Mouse (Mus musculus): ENCODE measurements around the gene Aanat. TPM values are rescaled to one million over a fixed set of nuclear protein-coding genes. Genes with fewer than 3 reads are reported as not detected.
"Not testable (repeated sequence)": the region's sequence is repeated elsewhere in the genome, so short reads cannot be mapped to it uniquely, and the experiment has no call there.

Gene Aanat
- total RNA-seq, 2 experiments from 2014 or later, result 1.0 to 1.6 TPM

- no peak for DNase-seq (ENCODE audit: extremely low spot score in 1 of 2, low spot score in 2 of 2)
- intact Hi-C loops (cut with DNase I), result loop anchor here (10.0 kb wide), 1 partner anchor 126 kb away; the partner anchor contains the start of gene Prpsap1
Observed at GRCm38 (mm10) chr11:116620559-116621253, 34.5 kb downstream of the Aanat start.

GRCm38 (mm10) chr11:116621258-116621704 is 35.0 kb downstream of the Aanat start:
- DNase-seq (ENCODE audit: extremely low spot score in 1 of 2, low spot score in 2 of 2), result peak in 1 of 2 experiments; percentile 66
- intact Hi-C loops (cut with DNase I), result loop anchor here (10.0 kb wide), 1 partner anchor 126 kb away; the partner anchor contains the start of gene Prpsap1

GRCm38 (mm10) chr11:116623281-116624124 is 37.3 kb downstream of the Aanat start:
- DNase-seq (ENCODE audit: extremely low spot score in 1 of 2, low spot score in 2 of 2), result no peak
- intact Hi-C loops (cut with DNase I), result loop anchor here (10.0 kb wide), 1 partner anchor 129 kb away; the partner anchor contains the start of gene Prpsap1

- DNase-seq (ENCODE audit: extremely low spot score in 1 of 2, low spot score in 2 of 2), result peak in 1 of 2 experiments; percentile 61
- intact Hi-C loops (cut with DNase I), result loop anchor here (10.0 kb wide), 1 partner anchor 129 kb away; the partner anchor contains the start of gene Prpsap1
Observed at GRCm38 (mm10) chr11:116624131-116624832, 38.0 kb downstream of the Aanat start.

GRCm38 (mm10) chr11:116625081-116626000 is 39.1 kb downstream of the Aanat start:
- no peak for DNase-seq (ENCODE audit: extremely low spot score in 1 of 2, low spot score in 2 of 2)
- intact Hi-C loops (cut with DNase I), result loop anchor here (5.0 to 10.0 kb wide), 2 partner anchors 38 to 131 kb away; partner anchors contain the start of genes Aanat and Prpsap1

GRCm38 (mm10) chr11:116626299-116627071 is 40.3 kb downstream of the Aanat start, which contains the start of gene Rhbdf2:
TSS of gene Rhbdf2 (minus strand) at chr11:116627019.
- intact Hi-C loops (cut with DNase I), result loop anchor here (5.0 to 10.0 kb wide), 2 partner anchors 39 to 132 kb away; partner anchors contain the start of genes Aanat and Prpsap1
- DNase-seq (ENCODE audit: extremely low spot score in 1 of 2, low spot score in 2 of 2), result no peak

- intact Hi-C loops (cut with DNase I), result loop anchor here (5.0 to 10.0 kb wide), 2 partner anchors 40 to 133 kb away; partner anchors contain the start of genes Aanat and Prpsap1
- no peak for DNase-seq (ENCODE audit: extremely low spot score in 1 of 2, low spot score in 2 of 2)
Observed at GRCm38 (mm10) chr11:116627072-116628020, 41.1 kb downstream of the Aanat start.

- intact Hi-C loops (cut with DNase I), result loop anchor here (5.0 to 10.0 kb wide), 2 partner anchors 41 to 134 kb away; partner anchors contain the start of genes Aanat and Prpsap1
- DNase-seq (ENCODE audit: extremely low spot score in 1 of 2, low spot score in 2 of 2), result peak; percentile 84 to 86
Observed at GRCm38 (mm10) chr11:116628712-116629111, 42.5 kb downstream of the Aanat start.

GRCm38 (mm10) chr11:116629472-116629871 is 43.2 kb downstream of the Aanat start:
- intact Hi-C loops (cut with DNase I), result loop anchor here (5.0 to 10.0 kb wide), 2 partner anchors 42 to 135 kb away; partner anchors contain the start of genes Aanat and Prpsap1

GRCm38 (mm10) chr11:116630171-116630965 is 44.1 kb downstream of the Aanat start:
- intact Hi-C loops (cut with DNase I), result no loop called here

More at GRCm38 (mm10) chr11:116629472-116629871, 43.2 kb downstream of the Aanat start:
- DNase-seq (ENCODE audit: extremely low spot score in 1 of 2, low spot score in 2 of 2), result no peak

GRCm38 (mm10) chr11:116632962-116633361 is 46.7 kb downstream of the Aanat start:
- no peak for DNase-seq (ENCODE audit: extremely low spot score in 1 of 2, low spot score in 2 of 2)
- intact Hi-C loops (cut with DNase I), result no loop called here

More at GRCm38 (mm10) chr11:116630171-116630965, 44.1 kb downstream of the Aanat start:
- no peak for DNase-seq (ENCODE audit: extremely low spot score in 1 of 2, low spot score in 2 of 2)

GRCm38 (mm10) chr11:116636607-116637006 is 50.4 kb downstream of the Aanat start:
- peak in 1 of 2 experiments; percentile 28 for DNase-seq (ENCODE audit: extremely low spot score in 1 of 2, low spot score in 2 of 2)
- intact Hi-C loops (cut with DNase I), result not testable (repeated sequence)

- peak in 1 of 2 experiments; percentile 40 for DNase-seq (ENCODE audit: extremely low spot score in 1 of 2, low spot score in 2 of 2)
- intact Hi-C loops (cut with DNase I), result loop anchor here (5.0 kb wide), 1 partner anchor 416 kb away; no protein-coding TSS in a partner anchor
Observed at GRCm38 (mm10) chr11:116641168-116641567, 54.9 kb downstream of the Aanat start.

- peak in 1 of 2 experiments; percentile 19 for DNase-seq (ENCODE audit: extremely low spot score in 1 of 2, low spot score in 2 of 2)
- intact Hi-C loops (cut with DNase I), result loop anchor here (2.0 to 5.0 kb wide), 3 partner anchors 29 to 416 kb away; no protein-coding TSS in a partner anchor
Observed at GRCm38 (mm10) chr11:116641731-116642130, 55.5 kb downstream of the Aanat start.
